Mouse (Mus musculus) testis, postnatal 10 days (tissue): ENCODE data around the gene Olfr17.
"Not testable (repeated sequence)": the region's sequence is repeated elsewhere in the genome, so short reads cannot be mapped to it uniquely, and the experiment has no call there.

Experiments
- DNase-seq: peaks from one replicate; pipeline ENCODE4 v3.0.0; 2021; ENCODE audit warnings: low spot score

Olfr17 gene

GRCm38 (mm10) chr7:107092920-107093319 is at the start of gene Olfr17:
Gene Olfr17, plus strand, starts transcription at chr7:107093220.
- no peak for DNase-seq

- DNase-seq: no peak
These were observed 48.6 kb upstream of the Olfr17 start for GRCm38 (mm10) chr7:107044407-107044806.

- DNase-seq: peak; percentile 47
These were observed 47.2 kb upstream of the Olfr17 start for GRCm38 (mm10) chr7:107045833-107046232.

GRCm38 (mm10) chr7:107047578-107047977 is 45.4 kb upstream of the Olfr17 start:
- no peak for DNase-seq

- no peak for DNase-seq
These were observed 22.3 kb upstream of the Olfr17 start, which contains the start of gene Olfr714 for GRCm38 (mm10) chr7:107070681-107071080. Gene Olfr714, plus strand, starts transcription at chr7:107070981.

GRCm38 (mm10) chr7:107110269-107110668 is 17.2 kb downstream of the Olfr17 start, which contains the start of gene Olfr715b:
Gene Olfr715b, minus strand, starts transcription at chr7:107110369.
- DNase-seq: not testable (repeated sequence)

GRCm38 (mm10) chr7:107130983-107131382 is 38.0 kb downstream of the Olfr17 start, which contains the start of gene Olfr715:
Gene Olfr715, minus strand, starts transcription at chr7:107131083.
- DNase-seq: not testable (repeated sequence)

GRCm38 (mm10) chr7:107138027-107138426 is 45.0 kb downstream of the Olfr17 start, which contains the start of gene Olfr716:
Gene Olfr716, plus strand, starts transcription at chr7:107138327.
- not testable (repeated sequence) for DNase-seq
